Mouse (Mus musculus): Measurements from ENCODE around the gene Bid.
A peak's percentile ranks its signal among the peaks of the same experiment; 100 is the strongest.
"Not testable (repeated sequence)": the region's sequence is repeated elsewhere in the genome, so short reads cannot be mapped to it uniquely, and the experiment has no call there.

Gene Bid

DNA sequence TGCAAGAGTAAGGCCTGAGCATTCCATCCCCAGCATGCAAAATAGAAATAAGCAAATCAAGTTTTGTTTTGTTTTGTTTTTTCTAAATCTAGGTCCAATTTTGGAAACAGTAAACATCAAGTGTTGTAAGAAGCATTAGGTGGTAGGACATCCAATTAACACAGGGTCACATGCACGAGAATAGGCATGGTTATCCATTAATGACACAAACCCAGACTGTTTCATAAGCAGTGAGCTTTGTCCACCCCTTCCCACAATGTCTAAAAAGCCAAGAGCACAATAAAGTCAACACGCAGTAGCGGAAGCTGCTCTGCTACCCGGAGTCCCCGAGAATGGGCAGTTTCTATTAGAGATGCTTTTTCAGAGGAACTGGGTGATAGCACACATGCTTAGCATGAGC lies 11.5 kb downstream of the Bid start:
- DNase-seq (ENCODE audit: inconsistent ontology term) = no peak

DNA sequence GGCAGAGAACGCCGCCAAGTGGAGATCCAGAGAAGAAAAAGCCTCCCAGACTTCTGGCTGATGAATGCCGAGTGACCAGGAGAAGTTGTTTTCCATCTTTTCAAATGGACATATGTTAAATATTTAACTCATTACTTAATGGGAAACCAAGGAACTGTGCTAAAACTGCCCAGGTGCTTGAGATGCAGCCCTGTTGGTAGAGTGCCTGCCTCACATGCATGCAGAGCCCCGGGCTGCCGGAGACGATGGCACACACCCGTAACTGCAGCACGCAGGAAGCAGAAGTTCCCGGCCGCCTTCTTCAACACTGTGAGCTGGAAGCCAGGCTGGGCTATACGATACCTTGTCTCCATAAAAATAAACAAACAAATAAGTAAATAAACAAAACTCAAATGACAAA lies 12.7 kb downstream of the Bid start:
- no peak for DNase-seq (ENCODE audit: inconsistent ontology term)

- DNase-seq (ENCODE audit: inconsistent ontology term) = no peak
Observed at GRCm38 (mm10) chr6:120903450-120903912, 13.2 kb downstream of the Bid start.

DNA sequence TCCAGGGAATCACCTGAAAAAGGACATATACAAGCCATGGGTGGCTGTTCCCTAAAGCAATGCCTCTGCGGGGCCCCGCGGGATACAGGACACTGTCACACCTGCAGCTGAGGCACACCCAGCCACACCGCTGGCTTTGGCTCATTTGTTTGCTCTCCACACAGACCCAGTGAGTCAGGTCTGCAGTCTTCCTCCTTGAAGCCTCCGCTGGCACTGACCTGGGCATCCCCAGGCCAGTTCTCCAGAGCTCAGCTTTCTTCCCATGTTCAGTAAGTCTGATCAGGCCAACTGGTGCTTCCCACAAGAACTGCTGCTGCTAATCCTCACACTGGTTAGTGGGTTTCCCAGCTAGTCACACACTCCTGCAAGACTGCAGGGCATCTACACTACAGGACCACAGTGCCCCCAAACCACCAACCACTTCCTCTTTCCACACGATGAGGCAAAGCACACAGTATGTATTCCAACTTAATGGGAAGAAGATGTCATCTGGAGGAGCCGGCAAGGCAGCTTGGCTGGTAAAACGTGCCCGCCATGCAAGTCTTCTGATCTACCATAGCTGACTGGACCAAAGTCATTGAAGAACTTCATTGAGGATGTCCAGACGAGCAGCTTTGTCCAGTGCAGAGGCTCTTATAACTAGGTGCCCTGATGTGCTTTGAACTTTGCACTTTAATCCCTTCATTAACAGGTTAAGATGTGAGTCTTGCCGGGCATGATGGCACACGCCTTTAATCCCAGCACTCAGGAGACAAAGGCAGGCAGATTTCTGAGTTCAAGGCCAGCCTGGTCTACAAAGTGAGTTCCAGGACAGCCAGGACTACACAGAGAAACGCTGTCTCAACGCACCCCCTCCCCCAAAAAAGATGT lies 14.6 kb downstream of the Bid start:
- DNase-seq (ENCODE audit: inconsistent ontology term) = no peak

- peak; percentile 43 for DNase-seq (ENCODE audit: inconsistent ontology term)
Observed at GRCm38 (mm10) chr6:120898188-120898833, 18.3 kb downstream of the Bid start.

- DNase-seq (ENCODE audit: inconsistent ontology term) = no peak
Observed at GRCm38 (mm10) chr6:120894524-120894923, 22.1 kb downstream of the Bid start.

- no peak for DNase-seq (ENCODE audit: inconsistent ontology term)
Observed at GRCm38 (mm10) chr6:120894089-120894488, 22.6 kb downstream of the Bid start.

GRCm38 (mm10) chr6:120886696-120887095 lies 30.0 kb downstream of the Bid start:
- DNase-seq (ENCODE audit: inconsistent ontology term) = no peak

- DNase-seq (ENCODE audit: inconsistent ontology term) = no peak
Observed at GRCm38 (mm10) chr6:120884436-120884835, 32.2 kb downstream of the Bid start.

GRCm38 (mm10) chr6:120879046-120879445 lies 37.6 kb downstream of the Bid start:
- no peak for DNase-seq (ENCODE audit: inconsistent ontology term)

- no peak for DNase-seq (ENCODE audit: inconsistent ontology term)
Observed at GRCm38 (mm10) chr6:120873874-120874273, 42.8 kb downstream of the Bid start.

- DNase-seq (ENCODE audit: inconsistent ontology term) = no peak
Observed at GRCm38 (mm10) chr6:120871286-120871685, 45.4 kb downstream of the Bid start.

- no peak for DNase-seq (ENCODE audit: inconsistent ontology term)
Observed at GRCm38 (mm10) chr6:120868824-120869223, 47.8 kb downstream of the Bid start.

- DNase-seq (ENCODE audit: inconsistent ontology term) = peak; percentile 75
Observed at GRCm38 (mm10) chr6:120866051-120866814, 50.4 kb downstream of the Bid start.

DNA sequence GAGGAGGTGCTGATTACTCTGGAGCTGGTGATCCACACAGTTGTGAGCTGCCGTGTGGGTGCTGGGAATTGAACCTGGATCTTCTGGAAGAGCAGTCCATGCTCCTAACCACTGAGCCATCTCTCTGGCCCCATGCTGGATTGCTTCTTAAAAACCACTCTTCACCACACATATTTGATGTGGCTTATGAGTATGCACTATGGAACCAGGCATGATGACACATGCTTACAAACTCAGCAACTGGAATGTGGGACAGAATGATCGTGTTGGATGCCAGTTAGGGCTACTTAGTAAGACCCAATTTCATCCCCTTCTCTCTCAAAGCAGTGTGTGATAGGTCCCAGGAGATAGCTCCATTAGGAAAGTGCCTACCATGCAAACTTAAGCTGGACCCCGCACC lies 56.6 kb downstream of the Bid start:
- peak; percentile 62 for DNase-seq (ENCODE audit: inconsistent ontology term)

GRCm38 (mm10) chr6:120858217-120858711 lies 58.4 kb downstream of the Bid start:
- DNase-seq (ENCODE audit: inconsistent ontology term) = peak; percentile 97

DNA sequence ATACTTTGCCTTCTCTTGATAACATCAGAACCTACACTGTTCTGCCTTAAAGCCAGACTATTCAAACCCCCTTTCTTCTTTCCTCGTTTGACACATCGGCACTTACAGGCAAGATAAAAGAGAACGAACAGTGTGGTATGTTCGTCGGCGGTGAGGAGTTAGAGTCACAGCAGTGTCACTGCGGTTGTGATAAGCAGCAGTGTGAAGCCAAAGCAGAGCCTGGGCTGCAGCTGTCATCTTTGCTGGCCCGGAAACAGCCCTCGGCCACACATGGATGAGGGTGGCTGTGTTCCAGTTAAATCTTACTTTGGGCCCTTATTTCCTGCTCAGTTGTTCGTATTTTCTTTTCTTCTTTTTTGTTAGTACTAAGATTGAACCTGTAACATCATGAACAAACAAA lies 62.2 kb downstream of the Bid start:
- DNase-seq (ENCODE audit: inconsistent ontology term) = no peak

DNA sequence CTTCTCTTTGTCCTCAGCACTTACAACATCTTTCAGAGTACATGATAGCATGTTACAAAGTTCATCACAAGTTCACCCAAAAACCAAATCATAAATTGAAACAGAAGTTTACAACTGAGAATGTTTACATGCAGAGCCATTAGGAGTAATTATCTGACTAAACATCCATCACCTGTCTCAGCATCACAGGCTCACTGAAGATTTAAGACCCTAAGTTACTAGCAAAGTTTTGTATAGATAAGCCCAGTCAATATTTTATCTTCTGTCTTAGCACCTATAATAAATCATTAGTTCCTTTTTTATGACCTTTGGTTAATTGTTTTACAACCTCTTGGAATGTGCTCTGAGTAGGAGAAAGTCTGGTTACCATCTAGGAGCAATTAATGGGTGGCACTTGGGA lies 65.9 kb downstream of the Bid start:
- DNase-seq (ENCODE audit: inconsistent ontology term) = not testable (repeated sequence)
